Mouse (Mus musculus) heart, postnatal 4 days (tissue): ENCODE results near the gene Klhl26. TPM values are rescaled to one million over a fixed set of nuclear protein-coding genes. Genes with fewer than 3 reads are reported as not detected.
"Not testable (repeated sequence)": the region's sequence is repeated elsewhere in the genome, so short reads cannot be mapped to it uniquely, and the experiment has no call there.

Experiments used
- DNase-seq: peaks from one replicate; pipeline ENCODE4 v3.0.0; 2021
- total RNA-seq, 2 experiments: library from RNA; stranded (reverse); gene quantifications; 2 replicates each; pipeline ENCODE4 v1.2.3; 2021

The Klhl26 gene
- 1 to 10 TPM; 8.2 to 9.2 TPM for total RNA-seq

DNA sequence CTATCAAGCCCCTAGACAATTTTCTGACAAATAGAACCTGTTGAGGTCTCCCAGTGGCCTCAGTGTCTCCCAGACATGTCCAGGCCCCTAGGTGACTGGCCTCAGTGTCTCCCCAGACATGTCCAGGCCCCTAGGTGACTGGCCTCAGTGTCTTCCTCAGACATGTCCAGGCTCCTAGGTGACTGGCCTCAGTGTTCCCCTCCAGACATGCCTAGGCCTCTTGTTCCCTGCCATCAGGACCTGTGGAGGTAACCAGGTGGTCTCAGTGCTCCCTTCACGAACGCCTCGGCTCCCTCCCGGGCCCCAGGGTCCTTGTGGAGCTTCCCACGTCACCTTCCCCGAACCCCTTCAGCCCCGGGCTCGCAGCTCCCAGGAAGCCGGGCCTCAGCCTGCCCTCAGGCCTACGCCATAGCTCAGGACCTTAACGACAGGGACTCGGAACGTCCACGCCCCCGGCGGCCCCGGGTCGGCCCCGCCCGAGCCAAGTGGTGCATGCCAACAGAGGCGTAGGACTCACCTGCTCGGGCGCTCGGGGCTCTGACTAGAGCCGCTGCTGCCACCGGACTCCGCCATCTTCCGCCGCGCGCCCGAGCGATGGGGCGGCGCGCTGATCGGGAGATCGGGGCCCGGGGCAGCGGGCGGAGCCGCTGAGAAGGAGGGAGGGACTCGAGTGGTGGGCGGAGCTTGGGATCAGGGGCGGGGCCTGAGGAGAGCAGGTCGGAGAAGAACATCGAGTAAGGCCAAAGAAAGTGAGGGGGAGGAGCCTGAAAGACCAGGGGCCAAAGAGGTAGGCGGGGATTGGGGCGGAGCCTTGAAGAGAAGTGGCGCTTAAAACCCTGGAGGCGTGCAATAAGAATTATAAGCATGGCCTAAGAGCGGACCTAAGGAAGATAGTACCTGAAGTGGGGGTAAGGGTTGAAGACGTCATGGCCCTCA, at the start of gene Klhl26:
Klhl26 (minus strand) TSS at position 636 of the 936 bp plus-strand sequence.
- peak; percentile 97 for DNase-seq

DNA sequence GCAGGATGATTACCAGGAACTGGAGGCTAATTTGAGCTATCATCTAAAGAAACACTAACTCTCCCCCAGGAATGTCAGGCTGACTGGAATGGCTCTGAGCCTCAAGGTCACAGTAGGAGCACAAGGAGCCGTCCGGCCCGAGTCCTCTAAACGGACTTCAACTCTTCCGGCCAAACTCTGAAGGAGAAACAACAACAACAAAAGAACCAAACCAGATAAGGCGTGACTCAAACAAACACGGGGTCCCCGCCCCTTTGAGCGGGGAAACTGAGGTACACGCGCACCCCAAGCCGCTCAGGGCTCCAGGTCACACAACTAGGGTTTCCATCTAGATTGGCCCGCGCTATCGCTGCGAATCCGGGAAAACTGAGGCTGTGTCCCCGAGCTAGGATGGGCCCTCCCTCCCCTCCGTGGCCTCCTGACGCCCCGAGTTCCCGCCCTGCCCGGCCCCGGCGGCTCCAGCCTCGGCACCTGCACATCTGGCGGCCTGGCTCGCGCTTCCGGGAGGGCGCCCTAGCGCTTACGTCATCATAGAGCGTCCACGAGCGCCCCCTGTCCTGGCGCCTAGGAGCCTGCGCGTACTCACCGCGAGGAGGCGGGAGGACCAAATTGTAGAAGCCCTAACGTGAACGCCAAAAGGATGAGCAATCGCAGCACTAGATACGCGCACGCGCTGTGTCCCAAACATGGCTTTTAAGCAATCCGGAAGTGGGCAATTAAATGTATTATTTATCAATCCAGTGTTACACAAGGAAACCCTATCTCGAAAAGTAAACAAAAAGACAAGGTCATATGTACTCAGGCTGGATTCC, 46.0 kb upstream of the Klhl26 start:
- peak; percentile 96 for DNase-seq

DNA sequence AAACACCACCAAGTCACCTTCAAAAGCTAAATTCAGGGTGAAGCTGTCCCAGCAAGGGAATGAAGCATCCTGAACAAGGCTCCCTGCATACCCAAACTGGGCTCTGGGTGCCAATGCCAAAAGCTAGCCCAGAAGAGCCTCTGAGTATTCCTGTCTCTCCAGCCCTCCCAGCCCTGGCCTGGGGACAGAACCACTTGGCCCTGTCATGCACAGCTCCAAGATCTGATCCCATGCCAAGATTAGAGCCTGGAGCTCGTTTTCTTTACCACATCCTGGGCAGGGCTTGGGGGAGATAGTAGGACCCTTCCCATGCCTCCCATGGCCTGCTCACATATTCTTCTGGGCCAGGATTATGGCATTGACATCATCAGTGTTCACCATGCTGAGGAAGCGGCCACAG, 42.8 kb upstream of the Klhl26 start:
- DNase-seq: no peak

DNA sequence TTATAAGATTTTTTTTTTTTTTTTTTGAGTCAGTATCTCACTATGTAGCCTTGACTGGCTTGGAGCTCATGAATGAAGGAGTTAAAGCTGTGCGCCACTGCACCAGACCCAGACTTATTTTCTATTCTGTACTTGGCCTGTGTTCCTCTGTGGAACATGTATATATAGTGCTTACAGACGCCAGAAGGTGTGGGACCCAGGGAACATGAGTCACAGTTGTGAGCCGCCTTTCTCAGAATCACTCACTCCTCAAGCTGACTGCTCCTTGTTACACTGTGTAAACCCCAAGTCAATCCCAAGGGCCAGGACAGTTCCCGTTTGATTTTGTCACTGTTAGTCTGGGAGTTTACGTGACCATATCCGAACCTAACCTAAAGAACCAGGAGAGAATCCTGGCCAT, 42.3 kb upstream of the Klhl26 start:
- DNase-seq: no peak

DNA sequence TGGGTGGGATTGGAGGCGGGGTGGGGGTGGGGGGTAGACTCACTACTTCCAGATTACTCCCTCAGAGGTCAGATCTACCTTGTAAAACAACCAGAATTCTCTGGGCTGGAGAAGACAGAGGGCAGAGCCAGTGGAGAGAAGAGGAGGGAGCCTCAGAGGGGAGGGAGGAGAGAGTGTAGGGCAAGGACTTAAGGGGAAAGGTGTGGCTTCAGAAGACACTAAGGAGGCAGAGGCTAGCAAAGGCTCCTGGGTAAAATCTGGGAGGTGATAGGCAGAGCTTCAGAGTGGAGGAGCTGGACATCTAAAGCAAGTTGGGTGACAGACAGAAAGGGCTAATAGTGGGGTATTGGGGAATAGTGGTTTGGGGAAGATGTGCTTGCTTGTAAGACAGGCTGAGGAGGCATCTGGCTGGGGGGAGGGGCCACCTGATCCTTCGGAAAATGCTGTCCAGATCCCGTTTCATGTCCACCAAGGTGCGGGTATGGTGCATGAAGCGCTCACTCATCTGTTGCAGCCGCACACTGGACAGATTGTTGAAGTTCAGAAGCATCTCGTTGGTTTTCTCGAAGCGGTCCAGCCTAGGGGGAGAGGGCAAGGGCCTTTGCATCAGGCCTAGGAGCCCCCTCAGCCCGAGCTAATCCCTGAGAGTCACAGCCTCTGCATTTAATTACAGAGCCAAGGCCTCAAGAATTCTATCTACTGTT, 41.3 kb upstream of the Klhl26 start:
- no peak for DNase-seq

DNA sequence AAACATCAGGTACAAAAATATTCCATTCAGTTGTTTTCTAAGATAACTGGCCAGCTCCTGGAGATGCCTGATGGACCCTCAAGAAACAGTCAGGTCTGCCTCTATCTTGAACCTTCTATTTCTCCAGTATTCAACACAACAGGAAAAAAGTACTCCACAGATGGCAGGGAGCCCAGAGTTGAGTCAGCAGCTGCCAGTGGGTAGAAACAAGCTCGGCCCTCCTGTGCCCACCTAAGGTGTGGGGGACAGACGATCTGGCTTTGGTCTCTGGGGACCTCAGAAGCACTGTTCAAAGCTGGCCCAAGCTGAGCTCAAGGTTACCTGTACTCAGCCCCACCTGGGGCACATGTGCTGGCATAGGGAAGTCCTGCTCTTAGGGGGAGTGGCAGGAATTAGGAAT, 36.7 kb upstream of the Klhl26 start:
- no peak for DNase-seq

DNA sequence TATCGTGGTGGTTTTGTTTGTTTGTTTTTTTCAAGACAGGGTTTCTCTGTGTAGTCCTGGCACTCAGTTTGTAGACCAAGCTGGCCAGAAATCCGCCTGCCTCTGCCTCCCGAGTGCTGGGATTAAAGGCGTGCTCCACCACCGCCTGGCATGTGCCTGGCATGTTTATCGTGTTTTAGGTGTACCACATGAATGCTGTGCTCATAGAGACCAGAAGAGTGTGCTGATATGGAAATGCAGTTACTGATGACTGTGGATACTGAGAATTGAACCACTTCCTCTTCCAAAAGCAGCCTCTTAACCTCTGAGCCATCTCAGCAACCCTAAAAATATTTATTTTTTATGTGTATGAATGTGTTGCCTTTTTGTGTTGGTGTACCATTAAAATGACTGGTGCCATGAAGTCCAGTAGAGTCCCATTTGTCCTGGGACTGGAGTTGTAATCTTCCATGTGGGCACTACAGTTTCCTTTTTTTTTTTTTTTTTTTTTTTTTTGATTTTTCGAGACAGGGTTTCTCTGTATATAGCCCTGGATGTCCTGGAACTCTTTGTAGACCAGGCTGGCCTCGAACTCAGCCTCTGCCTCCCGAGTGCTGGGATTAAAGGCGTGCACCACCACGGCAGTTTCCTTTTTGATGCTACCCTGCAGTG, 35.6 kb upstream of the Klhl26 start:
- no peak for DNase-seq

DNA sequence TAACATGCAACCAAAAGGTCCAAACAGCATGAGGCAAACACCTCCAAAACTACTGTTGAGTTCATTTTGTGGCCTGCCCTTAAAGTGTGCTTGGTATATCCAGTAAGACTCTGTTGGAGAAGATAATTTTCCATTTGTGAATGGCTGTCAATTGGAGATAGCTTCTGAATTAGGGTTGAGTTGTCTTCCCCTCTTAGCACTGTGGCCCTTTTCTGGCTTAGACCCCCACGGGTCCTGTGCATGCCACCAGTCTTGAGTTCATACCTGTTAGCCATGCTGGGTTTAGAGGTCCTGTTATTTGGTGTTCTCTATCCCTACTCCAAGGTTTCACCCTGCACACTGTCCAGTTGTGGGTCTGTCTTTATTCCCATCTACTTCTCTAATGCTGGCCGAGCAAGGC, 35.0 kb upstream of the Klhl26 start:
- no peak for DNase-seq

DNA sequence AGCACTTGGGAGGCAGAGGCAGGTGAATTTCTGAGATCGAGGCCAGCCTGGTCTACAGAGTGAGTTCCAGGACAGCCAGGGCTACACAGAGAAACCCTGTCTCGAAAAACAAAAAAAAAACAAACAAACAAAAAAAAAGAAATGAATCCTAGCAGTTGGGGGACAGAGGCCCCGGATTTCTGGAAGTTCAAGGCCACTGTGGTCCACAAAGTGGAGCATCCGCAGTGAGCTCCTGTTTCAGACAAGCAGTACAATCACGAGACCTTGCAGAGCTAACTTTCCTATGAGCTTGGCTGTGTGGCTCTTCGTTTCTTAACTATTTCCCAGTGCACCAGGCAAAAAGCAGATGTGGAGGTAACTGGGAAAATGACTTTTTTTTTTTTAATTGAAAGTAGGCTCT, 34.4 kb upstream of the Klhl26 start:
- not testable (repeated sequence) for DNase-seq

DNA sequence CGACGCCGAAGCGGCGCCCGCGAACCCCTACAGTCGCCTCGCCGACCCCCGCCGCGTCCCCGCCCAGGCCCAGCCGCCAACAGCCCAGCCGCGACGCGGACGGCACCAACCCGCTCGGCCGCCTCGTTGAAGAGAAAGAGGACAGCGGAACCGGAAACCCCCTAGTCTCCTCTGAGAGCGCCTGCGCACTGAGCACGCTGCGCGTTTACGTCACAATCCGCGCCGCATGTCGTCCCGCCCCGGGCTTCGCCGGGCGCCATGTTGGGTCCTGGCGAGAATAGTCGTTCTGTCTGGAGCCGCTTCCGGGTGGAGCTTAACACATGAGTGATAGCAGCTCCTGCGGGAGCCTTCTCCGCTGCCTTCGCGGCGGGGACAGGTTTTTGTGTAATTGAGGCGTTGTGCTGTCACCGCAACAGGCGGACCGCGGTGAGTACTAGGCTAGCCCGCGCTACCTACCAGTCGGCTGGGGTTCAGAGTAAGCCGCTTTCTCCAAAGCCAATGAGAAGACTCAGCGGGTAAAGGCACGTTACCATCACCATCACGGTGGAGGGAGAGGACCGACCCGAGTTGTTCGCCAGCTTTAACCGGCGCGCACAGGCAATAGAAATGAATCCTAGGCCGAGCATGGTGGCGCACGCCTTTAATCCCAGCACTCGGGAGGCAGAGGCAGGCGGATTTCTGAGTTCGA, 33.6 kb upstream of the Klhl26 start, which contains the start of gene Uba52:
Uba52 (minus strand) TSS at position 574 of the 688 bp plus-strand sequence.
- peak; percentile 98 for DNase-seq

DNA sequence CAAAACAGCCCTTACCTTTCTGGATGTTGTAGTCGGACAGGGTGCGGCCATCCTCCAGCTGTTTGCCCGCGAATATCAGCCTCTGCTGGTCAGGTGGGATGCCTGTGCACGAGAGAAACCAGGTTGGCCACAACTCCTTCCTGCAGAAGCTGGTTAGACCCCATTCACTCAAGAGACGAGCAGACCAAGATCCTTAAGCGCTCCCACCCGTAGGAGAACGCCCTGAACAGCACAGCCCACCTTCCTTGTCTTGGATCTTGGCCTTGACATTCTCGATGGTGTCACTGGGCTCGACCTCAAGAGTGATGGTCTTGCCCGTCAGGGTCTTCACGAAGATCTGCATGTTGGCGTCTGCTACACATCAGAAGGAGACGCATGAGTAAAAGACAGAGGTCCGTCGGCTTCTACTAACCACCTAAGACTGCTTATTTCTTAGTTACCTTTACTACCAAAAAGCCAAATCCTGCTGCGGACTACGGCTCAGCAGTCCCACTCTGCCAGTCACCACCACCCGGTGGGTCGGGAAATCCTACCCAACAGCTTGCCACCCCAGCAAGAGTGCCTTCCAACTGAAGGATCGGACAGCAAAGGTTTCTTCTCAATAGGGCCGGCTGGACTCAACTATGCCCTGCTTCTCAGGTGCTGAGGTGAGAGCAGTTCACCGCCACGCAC, 32.6 kb upstream of the Klhl26 start:
- no peak for DNase-seq

DNA sequence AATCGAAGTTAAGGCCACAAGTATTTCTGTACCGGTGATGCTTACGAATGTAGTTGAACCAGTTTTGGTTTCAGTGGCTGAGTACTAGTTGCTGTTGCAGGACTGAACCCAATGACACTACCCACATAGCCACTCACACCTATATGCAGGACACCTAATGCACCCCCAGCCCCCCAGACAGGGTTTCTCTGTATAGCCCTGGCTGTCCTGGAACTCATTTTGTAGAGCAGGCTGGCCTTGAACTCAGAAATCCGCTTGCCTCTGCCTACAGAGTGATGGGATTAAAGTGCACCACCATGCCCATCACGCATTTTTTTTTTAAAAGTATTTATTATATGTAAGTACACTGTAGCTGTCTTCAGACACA, 30.2 kb upstream of the Klhl26 start:
- DNase-seq: peak; percentile 25

DNA sequence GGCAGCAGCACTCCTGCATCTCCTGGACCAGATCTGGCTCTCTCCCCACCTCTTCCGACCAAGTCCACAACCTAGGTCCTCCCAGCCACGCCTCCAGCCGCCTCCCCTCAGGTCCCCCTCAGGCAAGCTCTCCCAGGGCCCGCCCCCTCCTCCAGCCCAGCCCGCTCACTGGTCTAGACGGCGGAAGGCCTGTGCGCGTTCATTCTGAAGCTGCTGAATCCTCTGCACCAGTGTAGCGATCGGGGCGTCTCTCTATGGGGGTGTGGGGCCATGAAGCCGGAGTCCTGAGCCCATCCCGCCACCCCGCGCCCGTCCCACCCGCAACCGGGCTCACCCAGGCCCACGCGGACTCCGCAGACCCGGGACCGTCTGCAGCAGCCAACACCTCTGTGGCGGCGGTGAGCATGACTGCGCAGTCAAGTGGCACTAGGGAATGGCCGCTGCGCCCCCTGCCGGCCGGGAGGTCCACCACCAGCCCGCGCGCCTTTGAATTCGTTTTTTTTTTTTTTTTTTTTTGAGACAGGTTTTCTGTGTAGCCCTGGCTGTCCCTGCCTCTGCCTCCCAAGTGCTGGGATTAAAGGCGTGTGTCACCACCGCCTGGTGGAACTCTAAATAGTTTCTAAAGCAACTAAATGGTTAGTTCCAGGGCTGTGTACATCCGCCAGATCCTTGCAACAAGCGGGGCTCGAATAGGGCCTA, 29.7 kb upstream of the Klhl26 start, which contains the start of gene Rex1bd:
Rex1bd (minus strand) TSS at position 425 of the 699 bp plus-strand sequence.
- DNase-seq: peak; percentile 95

DNA sequence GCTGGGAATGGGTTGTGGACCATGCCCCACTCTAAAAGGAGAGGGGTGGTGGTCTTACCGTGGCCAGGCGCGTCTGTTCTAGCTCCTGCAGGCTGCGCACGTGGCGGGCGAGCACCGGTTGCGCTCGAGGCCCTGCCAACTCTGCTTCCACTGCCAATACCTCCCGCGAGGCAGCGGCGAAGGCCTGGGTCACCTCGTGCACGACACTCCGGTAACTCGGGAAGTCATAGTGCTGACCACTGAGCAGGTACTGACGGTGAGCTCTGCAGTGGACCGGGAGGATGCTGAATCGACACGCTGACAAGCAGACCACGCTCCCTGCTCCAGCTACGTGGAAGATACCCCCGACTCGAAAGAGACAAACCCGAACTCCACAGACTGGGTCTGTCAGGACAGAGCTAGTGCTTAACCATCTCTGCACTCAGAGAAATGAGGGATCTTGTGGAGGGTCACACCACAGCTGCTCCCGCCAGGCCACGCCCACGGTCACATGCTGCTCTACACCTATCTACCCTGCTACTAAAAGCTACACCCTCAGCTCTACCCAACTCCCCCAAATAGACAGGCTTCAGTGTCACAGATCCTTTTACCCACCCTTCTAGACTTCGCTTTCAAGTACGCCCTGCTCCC, 29.0 kb upstream of the Klhl26 start:
- peak; percentile 25 for DNase-seq

DNA sequence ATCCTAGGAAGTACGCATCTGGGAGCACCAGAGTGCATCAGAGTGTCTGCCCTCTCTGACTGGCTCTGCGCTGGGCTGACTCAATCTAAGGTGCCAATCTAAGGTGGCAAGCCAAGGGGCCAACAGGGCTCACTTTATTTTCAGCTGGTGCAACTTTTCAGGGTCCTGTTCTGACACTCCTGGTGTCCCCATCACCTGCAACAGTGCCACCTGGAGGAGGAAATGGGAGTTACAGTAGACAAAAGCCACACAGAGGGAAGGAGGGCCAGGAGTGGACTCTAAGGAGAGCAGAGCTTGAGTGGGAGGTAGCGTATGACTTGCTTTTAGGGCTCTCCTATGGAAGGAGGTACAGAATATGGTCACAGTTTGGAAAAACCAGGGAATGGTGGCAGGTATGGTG, 28.1 kb upstream of the Klhl26 start:
- peak; percentile 90 for DNase-seq

DNA sequence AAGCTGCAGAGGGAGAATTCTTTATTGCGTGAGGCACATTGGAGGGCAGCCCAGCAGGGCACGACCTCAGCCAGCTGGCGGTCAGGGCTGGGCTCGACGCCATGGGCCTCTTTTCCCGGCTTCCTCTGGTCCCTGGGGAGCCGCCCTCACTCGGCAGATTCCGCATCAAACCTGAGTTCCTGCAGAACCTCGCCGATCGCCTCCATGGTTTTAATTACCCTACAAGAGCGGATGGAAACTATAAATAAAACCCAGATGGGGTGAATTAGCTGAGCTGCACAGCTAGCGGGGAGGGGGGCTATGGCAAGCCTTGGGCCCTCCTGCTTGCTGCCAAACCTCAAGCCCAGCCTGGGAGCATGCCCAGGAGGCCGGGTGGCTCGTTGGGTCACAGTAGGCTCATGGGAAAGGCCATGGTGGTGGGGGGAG, 27.5 kb upstream of the Klhl26 start:
- DNase-seq: peak; percentile 81

DNA sequence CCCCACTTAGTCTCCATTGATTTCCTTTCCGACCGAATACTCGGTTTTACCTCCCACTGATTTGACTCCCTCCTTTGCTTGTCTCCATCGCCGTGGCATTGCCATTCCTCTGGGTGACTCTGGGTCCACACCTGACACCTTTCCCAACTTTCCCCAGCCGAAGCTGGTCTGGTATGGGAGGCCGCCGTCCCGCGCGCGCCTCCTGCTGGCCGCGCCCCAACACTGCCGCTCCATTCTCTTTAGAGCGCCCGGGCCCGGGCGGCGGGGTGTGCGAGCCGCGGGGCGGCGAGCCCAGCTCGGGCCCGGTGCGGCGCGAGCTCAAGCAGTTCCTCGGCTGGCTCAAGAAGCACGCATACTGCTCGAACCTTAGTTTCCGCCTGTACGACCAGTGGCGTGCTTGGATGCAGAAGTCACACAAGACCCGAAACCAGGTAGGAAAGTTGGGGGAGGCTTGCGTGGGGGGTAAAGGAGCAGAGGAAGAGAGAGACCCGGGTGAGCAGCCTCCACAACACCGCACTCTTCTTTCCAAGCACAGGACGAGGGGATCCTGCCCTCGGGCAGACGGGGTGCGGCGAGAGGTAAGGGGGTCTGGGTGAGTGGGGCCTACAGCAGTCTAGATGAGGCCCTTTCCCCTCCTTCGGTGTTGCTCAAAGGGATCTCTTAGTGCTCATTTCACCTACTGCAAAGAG, 26.4 kb upstream of the Klhl26 start:
- peak; percentile 81 for DNase-seq

DNA sequence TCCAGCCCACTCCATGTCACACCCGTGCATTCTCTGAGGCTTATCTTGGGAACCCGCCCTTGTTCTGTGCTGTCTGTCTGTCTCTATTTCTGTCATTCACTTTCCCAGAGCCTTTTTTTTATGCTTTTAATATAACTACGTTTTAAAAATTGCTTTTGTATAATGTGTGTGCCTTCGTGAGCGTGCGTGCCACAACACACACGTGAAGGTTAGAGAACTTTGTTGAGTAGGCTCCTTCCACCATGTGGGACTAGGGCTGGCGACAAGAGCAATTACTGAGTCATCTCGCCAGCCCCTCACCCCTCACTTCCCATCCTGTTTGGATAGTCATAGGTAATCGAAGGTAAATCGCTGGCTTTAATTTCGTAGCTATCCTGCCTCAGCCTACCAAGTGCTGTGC, 25.8 kb upstream of the Klhl26 start:
- DNase-seq: no peak
